ENCODE assay signal across 23 mouse cellular contexts in genomic region chr15:80131421-80131820, GRCm38 (mm10). TPM values are rescaled to one million over a fixed set of nuclear protein-coding genes. Genes with fewer than 3 reads are reported as not detected.
DNase-seq lines count a peak whose midpoint lies in the region; ATAC-seq and TF ChIP-seq lines count a peak whose summit lies in the region.
"Had no signal": no experiment of that assay in that cellular context is flagged by ENCODE, and none has a peak within 500 bp of the region (broad histone marks: within the 10 kb centered on the region; RNA-seq: fewer than 3 reads in every experiment).

No protein-coding gene starts in this region.

- H3K27ac ChIP-seq in liver, embryonic 14.5 days = peak overlapping the region; percentile 96
- no peak overlapping the region for H3K27ac ChIP-seq in intestine, postnatal 0 days (ENCODE audit: low read depth, low read length)
- no peak overlapping the region for H3K27ac ChIP-seq in midbrain, embryonic 14.5 days (replicated peaks; ENCODE audit: low read depth, low read length)
- H3K27ac ChIP-seq: embryonic facial prominence, embryonic 15.5 days; forebrain, embryonic 12.5 days; hindbrain, embryonic 15.5 days; neural tube, embryonic 12.5 days; stomach, embryonic 15.5 days had no signal

- no peak for DNase-seq in G1E (ENCODE audit: low spot score)
- peak; percentile 93 for DNase-seq in brain, adult 2 months (ENCODE audit: low read depth, low spot score)
- DNase-seq in cerebellum, postnatal 10 days = peak; percentile 84 to 90
- no peak for DNase-seq in liver, embryonic 14.5 days (ENCODE audit: low read depth in 3 of 3, low spot score in 3 of 3)
- DNase-seq in adrenal gland, adult (ENCODE audit: inconsistent age in 2 of 2, low spot score in 1 of 2) = no peak
- DNase-seq in midbrain, embryonic 14.5 days = no peak
- DNase-seq: adrenal gland, adult 8-10 months; gastrocnemius, postnatal 14 days; heart, postnatal 14 days; kidney, postnatal 10 days; lung, postnatal 14 days; spleen, adult 18-20 months; thymus, adult 2 months had no signal

- WGBS in liver, embryonic 14.5 days (ENCODE audit: insufficient replicate concordance) = 45% methylated on average over 6 of the region's 6 CpGs
- 83% methylated on average over 6 of the region's 6 CpGs for WGBS in intestine, postnatal 0 days
- 70% methylated on average over 6 of the region's 6 CpGs for WGBS in midbrain, embryonic 14.5 days

- H3K4me3 ChIP-seq in G1E (ENCODE audit: low read depth, low read length) = peak overlapping the region; percentile 62; the same call in 1 of the 2 replicates
- no peak overlapping the region for H3K4me3 ChIP-seq in liver, embryonic 14.5 days (ENCODE audit: insufficient read depth in 1 of 2, low read depth in 2 of 2, low read length in 2 of 2)
- H3K4me3 ChIP-seq in intestine, postnatal 0 days (ENCODE audit: low read depth, low read length) = no peak overlapping the region
- no peak overlapping the region for H3K4me3 ChIP-seq in midbrain, embryonic 14.5 days (replicated peaks; ENCODE audit: low read depth, low read length)
- H3K4me3 ChIP-seq: embryonic facial prominence, embryonic 15.5 days; forebrain, embryonic 12.5 days; hindbrain, embryonic 15.5 days; neural tube, embryonic 12.5 days; stomach, embryonic 15.5 days had no signal

- H3K4me2 ChIP-seq in liver, embryonic 14.5 days (ENCODE audit: low read depth) = peak overlapping the region; percentile 74
- no peak overlapping the region for H3K4me2 ChIP-seq in intestine, postnatal 0 days (replicated peaks; ENCODE audit: low read depth)
- no peak overlapping the region for H3K4me2 ChIP-seq in midbrain, embryonic 14.5 days (ENCODE audit: low read length)
- H3K4me2 ChIP-seq: embryonic facial prominence, embryonic 15.5 days; forebrain, embryonic 12.5 days; heart, embryonic 11.5 days; hindbrain, embryonic 15.5 days; neural tube, embryonic 12.5 days; stomach, embryonic 15.5 days had no signal

- no peak for ATAC-seq in G1E (ENCODE audit: extremely low read depth, insufficient number of reproducible peaks, low FRiP score, poor library complexity, severe bottlenecking)
- no peak for ATAC-seq in liver, embryonic 14.5 days (ENCODE audit: insufficient read depth)
- no peak for ATAC-seq in intestine, postnatal 0 days
- no peak for ATAC-seq in midbrain, embryonic 14.5 days (ENCODE audit: low FRiP score, low TSS enrichment)
- ATAC-seq: intestine, embryonic 16.5 days had no signal

- no peaks in the 10 kb centered on the region for H3K9me3 ChIP-seq in G1E (replicated peaks)
- H3K9me3 ChIP-seq in liver, embryonic 14.5 days (ENCODE audit: control insufficient read depth, low read length) = no peaks in the 10 kb centered on the region
- H3K9me3 ChIP-seq in intestine, postnatal 0 days (ENCODE audit: control insufficient read depth) = no peaks in the 10 kb centered on the region
- no peaks in the 10 kb centered on the region for H3K9me3 ChIP-seq in midbrain, embryonic 14.5 days (ENCODE audit: control insufficient read depth, low read length)
- H3K9me3 ChIP-seq: embryonic facial prominence, embryonic 15.5 days; forebrain, embryonic 12.5 days; hindbrain, embryonic 15.5 days; neural tube, embryonic 12.5 days; stomach, embryonic 15.5 days had no signal

- H3K36me3 ChIP-seq in G1E (replicated peaks) = peaks cover 27% of the 10 kb centered on the region
- peaks cover 2% of the 10 kb centered on the region; the same call in 1 of the 2 replicates for H3K36me3 ChIP-seq in liver, embryonic 14.5 days (replicated peaks; ENCODE audit: control insufficient read depth, insufficient read depth, low read depth)
- H3K36me3 ChIP-seq in intestine, postnatal 0 days (ENCODE audit: control insufficient read depth, insufficient read depth) = no peaks in the 10 kb centered on the region
- no peaks in the 10 kb centered on the region for H3K36me3 ChIP-seq in midbrain, embryonic 14.5 days (ENCODE audit: control insufficient read depth, insufficient read depth, low read length)
- H3K36me3 ChIP-seq: hindbrain, embryonic 15.5 days; neural tube, embryonic 12.5 days; stomach, embryonic 15.5 days had no signal

- TF ChIP-seq EP300 in liver, embryonic 14.5 days (IDR thresholded peaks at IDR 0.05; ENCODE audit: low read depth) = no peak

- H3K4me1 ChIP-seq in G1E (ENCODE audit: insufficient read depth, low read depth, low read length) = peaks cover 82% of the 10 kb centered on the region
- peaks cover 55 to 70% of the 10 kb centered on the region in 2 experiments for H3K4me1 ChIP-seq in liver, embryonic 14.5 days (replicated peaks; ENCODE audit: control insufficient read depth in 2 of 2, insufficient read depth in 2 of 2, low read length in 1 of 2)
- H3K4me1 ChIP-seq in intestine, postnatal 0 days (replicated peaks; ENCODE audit: control insufficient read depth, insufficient read depth, low read length) = peaks cover 13% of the 10 kb centered on the region
- peaks cover 14% of the 10 kb centered on the region for H3K4me1 ChIP-seq in midbrain, embryonic 14.5 days (ENCODE audit: control insufficient read depth, insufficient read depth, low read length)

- H3K9ac ChIP-seq in liver, embryonic 14.5 days (replicated peaks) = no peak overlapping the region; the same call in 1 of the 2 replicates
- no peak overlapping the region for H3K9ac ChIP-seq in intestine, postnatal 0 days (ENCODE audit: low read depth, low read length)
- H3K9ac ChIP-seq in midbrain, embryonic 14.5 days (replicated peaks; ENCODE audit: low read length) = no peak overlapping the region
- H3K9ac ChIP-seq: embryonic facial prominence, embryonic 15.5 days; forebrain, embryonic 12.5 days; hindbrain, embryonic 15.5 days; neural tube, embryonic 12.5 days; stomach, embryonic 15.5 days had no signal

- no peaks in the 10 kb centered on the region for H3K27me3 ChIP-seq in G1E (ENCODE audit: insufficient read depth, low read length)
- no peaks in the 10 kb centered on the region for H3K27me3 ChIP-seq in liver, embryonic 14.5 days (ENCODE audit: control insufficient read depth, insufficient read depth, low read length)
- H3K27me3 ChIP-seq in intestine, postnatal 0 days (replicated peaks; ENCODE audit: control insufficient read depth, insufficient read depth, low read length) = no peaks in the 10 kb centered on the region
- no peaks in the 10 kb centered on the region for H3K27me3 ChIP-seq in midbrain, embryonic 14.5 days (ENCODE audit: control insufficient read depth, insufficient read depth, low read length)
- H3K27me3 ChIP-seq: embryonic facial prominence, embryonic 15.5 days; hindbrain, embryonic 15.5 days; neural tube, embryonic 12.5 days; stomach, embryonic 15.5 days had no signal

- no peak for TF ChIP-seq CTCF in G1E (IDR thresholded peaks at IDR 0.05; ENCODE audit: low read depth, low read length)
- no peak for TF ChIP-seq CTCF in liver, embryonic 14.5 days (IDR thresholded peaks at IDR 0.05; ENCODE audit: low read depth)
- TF ChIP-seq CTCF in intestine, postnatal 0 days (IDR thresholded peaks at IDR 0.05; ENCODE audit: low read depth) = no peak

RNA-seq across cellular contexts. Expression of gene Tab1, which starts 1.5 kb away (rescaled TPM):
- total RNA-seq in G1E (2014; fragmentation: Nextera tagmentation) (19.0 and 27.2 TPM in 2 replicates), G1E (2017) (22.3 and 25.0 TPM in 2 replicates)
- polyA plus RNA-seq in G1E (2012) = 23.6 and 29.1 TPM in 2 replicates
- polyA plus RNA-seq in liver, embryonic 14.5 days (2012; rRNA removed) = 11.2 and 11.9 TPM in 2 replicates
- 9.4 and 10.8 TPM in 2 replicates for polyA plus RNA-seq in liver, embryonic 14.5 days (2014; fragmentation: Nextera tagmentation; extraction: Ambion mirVana)
- polyA plus RNA-seq in intestine, postnatal 0 days (2015; fragmentation: Nextera tagmentation; extraction: Ambion mirVana) = 12.6 and 13.6 TPM in 2 replicates
- 37.9 and 42.5 TPM in 2 replicates for polyA plus RNA-seq in midbrain, embryonic 14.5 days (2014; fragmentation: Nextera tagmentation; extraction: Ambion mirVana)

RNA-seq across cellular contexts. Expression of gene Rpl3, which starts 39.8 kb away (rescaled TPM):
- total RNA-seq in G1E (2014; fragmentation: Nextera tagmentation) = 1,019 and 1,021 TPM in 2 replicates
- 1,569 and 1,698 TPM in 2 replicates for total RNA-seq in G1E (2017)
- polyA plus RNA-seq in G1E (2012) = 114 and 176 TPM in 2 replicates
- polyA plus RNA-seq in liver, embryonic 14.5 days (2012; rRNA removed) = 530 and 765 TPM in 2 replicates
- 774 and 804 TPM in 2 replicates for polyA plus RNA-seq in liver, embryonic 14.5 days (2014; fragmentation: Nextera tagmentation; extraction: Ambion mirVana)
- polyA plus RNA-seq in intestine, postnatal 0 days (2015; fragmentation: Nextera tagmentation; extraction: Ambion mirVana) = 436 and 450 TPM in 2 replicates
- polyA plus RNA-seq in midbrain, embryonic 14.5 days (2014; fragmentation: Nextera tagmentation; extraction: Ambion mirVana) = 681 and 724 TPM in 2 replicates

RNA-seq across cellular contexts. Expression of gene Syngr1, which starts 40.3 kb away (rescaled TPM):
- total RNA-seq in G1E (2014; fragmentation: Nextera tagmentation) (41.4 and 44.2 TPM in 2 replicates), G1E (2017) (74.6 and 96.9 TPM in 2 replicates)
- polyA plus RNA-seq in G1E (2012) = 86.9 and 89.8 TPM in 2 replicates
- 10.4 and 12.0 TPM in 2 replicates for polyA plus RNA-seq in liver, embryonic 14.5 days (2012; rRNA removed)
- polyA plus RNA-seq in liver, embryonic 14.5 days (2014; fragmentation: Nextera tagmentation; extraction: Ambion mirVana) = 14.4 and 17.3 TPM in 2 replicates
- 6.8 and 10.4 TPM in 2 replicates for polyA plus RNA-seq in intestine, postnatal 0 days (2015; fragmentation: Nextera tagmentation; extraction: Ambion mirVana)
- polyA plus RNA-seq in midbrain, embryonic 14.5 days (2014; fragmentation: Nextera tagmentation; extraction: Ambion mirVana) = 26.3 and 39.4 TPM in 2 replicates
- total RNA-seq: monocyte, adult 5-6 weeks had no signal

RNA-seq across cellular contexts. Expression of gene Mgat3, which starts 42.1 kb away (rescaled TPM):
- not detected in 2 replicates for total RNA-seq in G1E (2014; fragmentation: Nextera tagmentation)
- total RNA-seq in G1E (2017) = not detected in 2 replicates
- polyA plus RNA-seq in G1E (2012) = not detected in 2 replicates
- polyA plus RNA-seq in liver, embryonic 14.5 days (2012; rRNA removed) = 0.95 and 1.0 TPM in 2 replicates
- 0.33 and 0.45 TPM in 2 replicates for polyA plus RNA-seq in liver, embryonic 14.5 days (2014; fragmentation: Nextera tagmentation; extraction: Ambion mirVana)
- 12.2 and 13.1 TPM in 2 replicates for polyA plus RNA-seq in intestine, postnatal 0 days (2015; fragmentation: Nextera tagmentation; extraction: Ambion mirVana)
- polyA plus RNA-seq in midbrain, embryonic 14.5 days (2014; fragmentation: Nextera tagmentation; extraction: Ambion mirVana) = 19.9 and 20.5 TPM in 2 replicates
- total RNA-seq: megakaryocyte-erythroid progenitor cell, adult 5-6 weeks; monocyte, adult 5-6 weeks had no signal

Comparison
In these comparisons a context has a peak if more than half of its experiments do, and no peak if none do; other contexts are left out.
1. DNase-seq: peak in brain, adult 2 months (single experiment) and cerebellum, postnatal 10 days (2 of 2); none in G1E (single experiment), liver, embryonic 14.5 days (0 of 3), adrenal gland, adult (0 of 2) and midbrain, embryonic 14.5 days (single experiment).